Mouse (Mus musculus): Measurements from ENCODE around the gene Tctn1. TPM values are rescaled to one million over a fixed set of nuclear protein-coding genes. Genes with fewer than 3 reads are reported as not detected.

Gene Tctn1
- total RNA-seq (2014; fragmentation: Nextera tagmentation) = 10.2 and 10.9 TPM in 2 replicates
- total RNA-seq (2017) = 5.0 and 6.3 TPM in 2 replicates
- polyA plus RNA-seq (2012) = 12.0 TPM in 2 replicates

DNA sequence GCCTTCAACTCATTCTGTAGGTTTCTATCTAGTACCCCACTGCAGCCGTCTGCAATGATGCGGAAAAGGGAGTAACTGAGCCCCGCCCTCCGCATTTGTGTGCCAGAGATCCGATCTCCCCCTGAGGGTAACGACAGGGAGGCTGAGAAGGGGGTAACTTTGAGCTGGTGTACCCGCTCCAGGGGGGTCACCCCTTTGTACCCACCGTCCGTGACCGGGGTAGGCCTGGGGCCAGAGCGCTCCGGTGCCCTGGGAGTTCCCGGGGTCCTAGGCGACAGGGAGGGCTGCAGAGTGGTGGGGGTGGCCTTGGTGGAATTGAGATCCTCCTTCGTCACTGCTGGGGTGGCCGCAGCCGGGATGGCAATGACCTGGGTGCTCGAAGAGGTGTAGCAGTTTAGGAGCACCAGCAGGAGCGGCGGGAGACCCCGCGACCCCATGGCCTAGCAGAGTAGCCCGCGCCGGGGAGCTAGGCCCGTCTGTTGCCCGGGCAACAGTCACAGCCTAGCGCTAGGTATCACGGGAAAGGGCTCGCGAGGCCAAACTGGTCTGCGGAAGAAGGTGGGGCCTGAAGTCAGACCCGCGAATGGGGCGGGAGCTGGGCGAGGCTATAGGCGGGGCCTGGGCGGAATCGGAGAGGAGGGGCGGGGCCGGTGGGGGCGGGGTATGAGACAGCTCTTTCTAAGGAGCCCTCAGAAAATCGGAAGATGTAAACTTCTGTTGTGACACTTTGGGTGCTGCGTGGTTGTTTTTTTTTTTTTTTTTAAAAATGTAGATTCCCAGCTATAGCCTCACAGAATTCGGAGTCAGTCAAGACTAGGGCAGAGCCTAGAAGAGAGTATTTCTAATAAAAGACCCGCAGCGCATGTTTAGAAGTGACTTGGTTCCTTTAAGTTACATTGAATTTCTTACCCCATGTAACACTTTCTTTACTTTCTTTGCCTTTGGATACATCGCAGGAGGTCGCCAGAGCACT is at the start of gene Tctn1:
Gene Tctn1 (minus strand): TSS at position 528 of the 973 bp plus-strand sequence.
- H3K9me3 ChIP-seq (replicated peaks) = no peaks in the 10 kb centered on the region
- TF ChIP-seq POLR2AphosphoS5 (IDR thresholded peaks at IDR 0.05; ENCODE audit: insufficient replicate concordance, low read depth, low read length) (no peak), TAL1 (conservative IDR thresholded peaks at IDR 0.05; ENCODE audit: low read depth, low read length) (no peak), GATA1 (IDR thresholded peaks at IDR 0.05; ENCODE audit: borderline replicate concordance, low read length) (no peak)
- peak; percentile 88 for DNase-seq (ENCODE audit: low spot score)
- peak within 1 kb of the TSS; percentile 93 for H3K4me3 ChIP-seq (ENCODE audit: low read depth, low read length)
- H3K4me1 ChIP-seq (ENCODE audit: insufficient read depth, low read depth, low read length) = peaks cover 62% of the 10 kb centered on the region
- no peaks in the 10 kb centered on the region for H3K27me3 ChIP-seq (ENCODE audit: insufficient read depth, low read length)
- H3K36me3 ChIP-seq (replicated peaks) = peaks cover 27% of the 10 kb centered on the region
- peak; percentile 97 for ATAC-seq (ENCODE audit: extremely low read depth, insufficient number of reproducible peaks, low FRiP score, poor library complexity, severe bottlenecking)

DNA sequence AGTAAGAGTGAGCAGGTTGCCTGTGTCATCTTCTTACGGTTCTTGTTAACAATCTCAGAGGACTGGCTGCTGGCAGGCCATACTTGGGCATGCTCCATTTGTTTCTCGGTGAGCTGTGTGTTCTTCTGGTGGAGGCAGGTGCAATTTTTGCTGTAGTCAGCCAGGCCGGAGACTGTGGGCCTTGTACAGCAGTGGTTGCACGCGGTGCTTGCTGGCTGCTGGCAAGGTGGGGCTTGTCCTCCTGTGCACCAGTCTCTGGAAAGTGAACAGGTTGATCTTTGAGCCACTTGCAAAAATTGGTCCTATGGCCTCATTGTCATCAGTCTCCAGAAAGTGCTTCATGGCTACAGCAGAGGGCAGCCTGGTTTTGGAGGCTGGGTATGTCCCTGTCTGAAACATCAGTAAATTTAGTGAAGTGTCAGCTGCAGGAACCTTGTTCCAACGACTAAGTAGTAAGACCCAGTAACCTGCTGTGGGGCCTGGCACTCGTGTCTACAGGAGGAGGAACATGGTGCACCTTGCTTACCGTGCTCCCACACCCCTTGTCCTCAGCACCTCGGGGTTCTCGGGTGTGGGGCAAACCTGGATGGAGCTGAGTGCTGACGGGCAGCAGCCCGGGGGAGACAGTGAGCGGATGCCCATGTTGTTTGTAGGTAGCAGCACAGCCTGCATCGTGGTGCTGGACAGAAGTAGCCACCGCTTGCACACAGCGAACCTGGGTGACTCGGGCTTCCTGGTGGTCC is 48.9 kb upstream of the Tctn1 start:
- Histone ChIP-seq H3K4me1 (ENCODE audit: insufficient read depth, low read depth, low read length) (peaks cover 16% of the 10 kb centered on the region), H3K36me3 (replicated peaks) (peaks cover 93% of the 10 kb centered on the region), H3K9me3 (replicated peaks) (no peaks in the 10 kb centered on the region), H3K27me3 (ENCODE audit: insufficient read depth, low read length) (no peaks in the 10 kb centered on the region), H3K4me3 (ENCODE audit: low read depth, low read length) (no peak overlapping the region)
- DNase-seq (ENCODE audit: low spot score) (no peak), ATAC-seq (ENCODE audit: extremely low read depth, insufficient number of reproducible peaks, low FRiP score, poor library complexity, severe bottlenecking) (no peak)
- TF ChIP-seq CTCF (IDR thresholded peaks at IDR 0.05; ENCODE audit: low read depth, low read length) (no peak), TAL1 (conservative IDR thresholded peaks at IDR 0.05; ENCODE audit: low read depth, low read length) (no peak), GATA2 (IDR thresholded peaks at IDR 0.05; ENCODE audit: borderline replicate concordance, low read depth, low read length) (no peak), GATA1 (IDR thresholded peaks at IDR 0.05; ENCODE audit: borderline replicate concordance, low read length) (no peak), POLR2AphosphoS5 (IDR thresholded peaks at IDR 0.05; ENCODE audit: insufficient replicate concordance, low read depth, low read length) (no peak)

DNA sequence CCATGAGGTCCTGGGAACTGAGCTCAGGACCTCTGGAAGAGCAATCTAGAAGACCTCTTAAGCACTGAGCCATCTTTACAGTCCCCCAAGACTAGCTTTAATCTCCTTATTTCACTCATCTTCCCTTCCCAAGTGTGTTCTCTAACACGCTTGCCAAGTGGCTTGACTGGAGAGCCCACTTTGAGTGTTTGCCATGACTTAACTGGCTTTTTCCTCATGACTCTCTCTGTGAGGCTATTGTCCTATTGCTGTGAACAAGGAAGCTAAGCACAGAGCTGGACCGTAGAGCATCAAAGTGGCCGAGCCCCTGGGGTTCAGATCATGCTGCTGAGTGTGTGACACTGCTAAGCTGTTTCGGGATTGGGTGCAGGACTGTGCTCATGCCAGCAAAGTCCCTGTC is 48.1 kb upstream of the Tctn1 start:
- no peaks in the 10 kb centered on the region for H3K9me3 ChIP-seq (replicated peaks)
- H3K36me3 ChIP-seq (replicated peaks) = peaks cover 93% of the 10 kb centered on the region
- H3K4me3 ChIP-seq (ENCODE audit: low read depth, low read length) = no peak overlapping the region
- DNase-seq (ENCODE audit: low spot score) (no peak), ATAC-seq (ENCODE audit: extremely low read depth, insufficient number of reproducible peaks, low FRiP score, poor library complexity, severe bottlenecking) (no peak)
- peaks cover 13% of the 10 kb centered on the region for H3K4me1 ChIP-seq (ENCODE audit: insufficient read depth, low read depth, low read length)
- no peaks in the 10 kb centered on the region for H3K27me3 ChIP-seq (ENCODE audit: insufficient read depth, low read length)
- no peak for TF ChIP-seq GATA1 (IDR thresholded peaks at IDR 0.05; ENCODE audit: borderline replicate concordance, low read length)
- no peak for TF ChIP-seq POLR2AphosphoS5 (IDR thresholded peaks at IDR 0.05; ENCODE audit: insufficient replicate concordance, low read depth, low read length)
- no peak for TF ChIP-seq GATA2 (IDR thresholded peaks at IDR 0.05; ENCODE audit: borderline replicate concordance, low read depth, low read length)
- no peak for TF ChIP-seq TAL1 (conservative IDR thresholded peaks at IDR 0.05; ENCODE audit: low read depth, low read length)
- TF ChIP-seq CTCF (IDR thresholded peaks at IDR 0.05; ENCODE audit: low read depth, low read length) = no peak

DNA sequence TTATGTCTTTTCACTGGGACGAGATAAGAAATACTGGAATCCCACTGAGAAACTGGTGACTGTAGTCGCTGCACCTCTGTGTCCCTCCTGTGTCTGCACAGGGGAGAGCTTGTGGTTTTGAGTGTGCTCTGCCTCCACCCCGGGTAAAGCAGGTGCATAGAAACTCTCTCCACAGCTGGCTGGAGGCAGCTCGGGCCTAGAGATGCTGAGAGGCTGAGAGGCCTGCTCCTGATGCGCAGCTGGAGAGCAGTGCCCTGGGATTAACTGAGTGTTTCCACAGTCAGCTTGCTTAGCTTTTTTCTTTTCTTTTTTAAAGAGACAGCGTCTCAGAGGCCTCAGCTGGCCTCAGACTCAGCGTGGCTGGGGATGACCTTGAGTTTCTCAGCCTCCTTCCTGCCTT is 47.4 kb upstream of the Tctn1 start:
- Histone ChIP-seq H3K4me3 (ENCODE audit: low read depth, low read length) (no peak overlapping the region), H3K4me1 (ENCODE audit: insufficient read depth, low read depth, low read length) (peaks cover 11% of the 10 kb centered on the region), H3K9me3 (replicated peaks) (no peaks in the 10 kb centered on the region), H3K36me3 (replicated peaks) (peaks cover 93% of the 10 kb centered on the region), H3K27me3 (ENCODE audit: insufficient read depth, low read length) (no peaks in the 10 kb centered on the region)
- TF ChIP-seq POLR2AphosphoS5 (IDR thresholded peaks at IDR 0.05; ENCODE audit: insufficient replicate concordance, low read depth, low read length) = no peak
- TF ChIP-seq GATA1 (IDR thresholded peaks at IDR 0.05; ENCODE audit: borderline replicate concordance, low read length) = no peak
- TF ChIP-seq CTCF (IDR thresholded peaks at IDR 0.05; ENCODE audit: low read depth, low read length) = no peak
- no peak for TF ChIP-seq GATA2 (IDR thresholded peaks at IDR 0.05; ENCODE audit: borderline replicate concordance, low read depth, low read length)
- TF ChIP-seq TAL1 (conservative IDR thresholded peaks at IDR 0.05; ENCODE audit: low read depth, low read length) = no peak
- DNase-seq (ENCODE audit: low spot score) = no peak
- no peak for ATAC-seq (ENCODE audit: extremely low read depth, insufficient number of reproducible peaks, low FRiP score, poor library complexity, severe bottlenecking)

DNA sequence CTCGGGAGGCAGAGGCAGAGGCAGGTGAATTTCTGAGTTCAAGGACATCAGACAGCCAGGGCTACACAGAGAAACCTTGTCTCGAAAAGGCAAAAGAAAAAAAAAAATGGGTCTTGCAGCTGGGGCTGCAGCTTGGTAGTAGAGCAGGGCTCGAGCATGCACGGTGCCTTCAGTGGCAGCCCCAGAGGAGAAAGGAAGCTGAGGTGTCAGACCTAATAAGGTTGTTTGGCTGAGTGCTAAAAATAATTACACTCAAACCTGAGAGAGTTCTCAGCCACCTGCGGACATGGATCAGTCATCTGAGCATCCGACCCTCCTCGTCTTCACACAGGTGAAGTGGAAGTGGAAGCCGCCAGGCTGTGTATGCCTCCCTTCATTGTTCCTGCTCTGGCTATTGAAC is 46.4 kb upstream of the Tctn1 start:
- peaks cover 13% of the 10 kb centered on the region for H3K4me1 ChIP-seq (ENCODE audit: insufficient read depth, low read depth, low read length)
- no peaks in the 10 kb centered on the region for H3K9me3 ChIP-seq (replicated peaks)
- H3K4me3 ChIP-seq (ENCODE audit: low read depth, low read length) = no peak overlapping the region
- TF ChIP-seq POLR2AphosphoS5 (IDR thresholded peaks at IDR 0.05; ENCODE audit: insufficient replicate concordance, low read depth, low read length) (no peak), GATA1 (IDR thresholded peaks at IDR 0.05; ENCODE audit: borderline replicate concordance, low read length) (no peak)
- peaks cover 89% of the 10 kb centered on the region for H3K36me3 ChIP-seq (replicated peaks)
- H3K27me3 ChIP-seq (ENCODE audit: insufficient read depth, low read length) = no peaks in the 10 kb centered on the region
- no peak for DNase-seq (ENCODE audit: low spot score)
- ATAC-seq (ENCODE audit: extremely low read depth, insufficient number of reproducible peaks, low FRiP score, poor library complexity, severe bottlenecking) = no peak

DNA sequence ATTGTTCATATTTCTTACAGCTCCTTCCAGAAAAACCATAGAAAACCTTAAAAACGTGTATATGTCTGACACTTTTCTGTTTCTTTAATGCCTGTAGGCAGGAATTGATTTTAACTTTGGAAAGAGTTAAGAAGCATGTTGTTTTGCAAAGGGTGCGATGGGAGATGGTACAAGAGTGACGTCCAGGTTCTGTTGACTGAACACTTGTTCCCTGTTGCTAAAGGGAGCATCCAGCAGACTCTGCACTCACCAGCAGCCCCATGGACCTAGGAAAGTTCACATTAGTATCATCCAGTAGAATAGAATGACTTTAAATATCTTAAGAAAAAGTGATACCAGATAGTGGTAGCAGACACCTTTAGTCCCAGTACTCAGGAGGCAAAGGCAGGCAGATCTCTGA is 42.3 kb upstream of the Tctn1 start:
- H3K27me3 ChIP-seq (ENCODE audit: insufficient read depth, low read length) = no peaks in the 10 kb centered on the region
- no peak for DNase-seq (ENCODE audit: low spot score)
- peaks cover 85% of the 10 kb centered on the region for H3K36me3 ChIP-seq (replicated peaks)
- no peak overlapping the region for H3K4me3 ChIP-seq (ENCODE audit: low read depth, low read length)
- no peak for ATAC-seq (ENCODE audit: extremely low read depth, insufficient number of reproducible peaks, low FRiP score, poor library complexity, severe bottlenecking)
- peaks cover 24% of the 10 kb centered on the region for H3K4me1 ChIP-seq (ENCODE audit: insufficient read depth, low read depth, low read length)
- TF ChIP-seq POLR2AphosphoS5 (IDR thresholded peaks at IDR 0.05; ENCODE audit: insufficient replicate concordance, low read depth, low read length) = no peak
- TF ChIP-seq GATA2 (IDR thresholded peaks at IDR 0.05; ENCODE audit: borderline replicate concordance, low read depth, low read length) = no peak
- no peak for TF ChIP-seq TAL1 (conservative IDR thresholded peaks at IDR 0.05; ENCODE audit: low read depth, low read length)
- TF ChIP-seq CTCF (IDR thresholded peaks at IDR 0.05; ENCODE audit: low read depth, low read length) = no peak
- no peak for TF ChIP-seq GATA1 (IDR thresholded peaks at IDR 0.05; ENCODE audit: borderline replicate concordance, low read length)
- H3K9me3 ChIP-seq (replicated peaks) = no peaks in the 10 kb centered on the region
